Mouse (Mus musculus): ENCODE data around the gene Dpep1. TPM values are rescaled to one million over a fixed set of nuclear protein-coding genes. Genes with fewer than 3 reads are reported as not detected.

Dpep1 gene
- total RNA-seq, 1 experiment, result not detected

- TF ChIP-seq HCFC1 (IDR thresholded peaks at IDR 0.05; ENCODE audit: borderline replicate concordance, insufficient read depth, low read length), result no peak
- no peak for DNase-seq (ENCODE audit: low read depth, low spot score)
- Histone ChIP-seq H3K9ac (ENCODE audit: insufficient read depth, low read depth, low read length, poor library complexity, severe bottlenecking) (no peak overlapping the region), H3K9me3 (ENCODE audit: control insufficient read depth, insufficient read depth, low read depth, low read length) (peaks cover 2% of the 10 kb centered on the region; the same call in 1 of the 2 replicates), H3K4me1 (ENCODE audit: control insufficient read depth in 2 of 2, insufficient read depth in 2 of 2, low read length in 2 of 2, poor library complexity in 1 of 2) (no peaks in the 10 kb centered on the region), H3K27ac (ENCODE audit: insufficient read depth, low read depth, low read length, poor library complexity, severe bottlenecking) (no peak overlapping the region), H3K36me3 (ENCODE audit: control insufficient read depth, insufficient read depth, low read length, poor library complexity, severe bottlenecking) (no peaks in the 10 kb centered on the region), H3K4me3 (ENCODE audit: insufficient read depth in 1 of 2, low read depth in 1 of 2, low read length in 2 of 2, poor library complexity in 1 of 2, severe bottlenecking in 1 of 2) (no peak overlapping the region)
- in situ Hi-C loops (cut with MboI; ENCODE audit: low sequenced_read_pairs in 2 of 2, unreplicated experiment in 2 of 2), result no loop called here
These were observed 44.1 kb upstream of the Dpep1 start for GRCm38 (mm10) chr8:123141741-123142462.

GRCm38 (mm10) chr8:123145279-123145678, 40.8 kb upstream of the Dpep1 start:
- no peak for DNase-seq (ENCODE audit: low read depth, low spot score)
- H3K9ac ChIP-seq (ENCODE audit: insufficient read depth, low read depth, low read length, poor library complexity, severe bottlenecking), result no peak overlapping the region
- peaks cover 0 to 7% of the 10 kb centered on the region in 2 experiments; a peak in 1 of 4 replicates for H3K4me1 ChIP-seq (ENCODE audit: control insufficient read depth in 2 of 2, insufficient read depth in 2 of 2, low read length in 2 of 2, poor library complexity in 1 of 2)
- no peaks in the 10 kb centered on the region for H3K36me3 ChIP-seq (ENCODE audit: control insufficient read depth, insufficient read depth, low read length, poor library complexity, severe bottlenecking)
- H3K9me3 ChIP-seq (ENCODE audit: control insufficient read depth, insufficient read depth, low read depth, low read length), result peaks cover 2% of the 10 kb centered on the region; the same call in 1 of the 2 replicates
- no peak for TF ChIP-seq CHD2 (IDR thresholded peaks at IDR 0.05; ENCODE audit: low read depth, low read length)
- TF ChIP-seq ZC3H11A (IDR thresholded peaks at IDR 0.05; ENCODE audit: borderline replicate concordance, low read depth, low read length), result 0 out of 2 replicates have a peak, but pooled peaks have one; percentile 4
- in situ Hi-C loops (cut with MboI; ENCODE audit: low sequenced_read_pairs in 2 of 2, unreplicated experiment in 2 of 2), result no loop called here
- H3K27ac ChIP-seq (ENCODE audit: insufficient read depth, low read depth, low read length, poor library complexity, severe bottlenecking), result no peak overlapping the region
- no peak overlapping the region for H3K4me3 ChIP-seq (ENCODE audit: insufficient read depth in 1 of 2, low read depth in 1 of 2, low read length in 2 of 2, poor library complexity in 1 of 2, severe bottlenecking in 1 of 2)

- DNase-seq (ENCODE audit: low read depth, low spot score), result no peak
- Histone ChIP-seq H3K4me1 (ENCODE audit: control insufficient read depth in 2 of 2, insufficient read depth in 2 of 2, low read length in 2 of 2, poor library complexity in 1 of 2) (peaks cover 0 to 7% of the 10 kb centered on the region in 2 experiments; a peak in 1 of 4 replicates), H3K4me3 (ENCODE audit: insufficient read depth in 1 of 2, low read depth in 1 of 2, low read length in 2 of 2, poor library complexity in 1 of 2, severe bottlenecking in 1 of 2) (no peak overlapping the region), H3K9me3 (ENCODE audit: control insufficient read depth, insufficient read depth, low read depth, low read length) (no peaks in the 10 kb centered on the region), H3K27ac (ENCODE audit: insufficient read depth, low read depth, low read length, poor library complexity, severe bottlenecking) (no peak overlapping the region), H3K9ac (ENCODE audit: insufficient read depth, low read depth, low read length, poor library complexity, severe bottlenecking) (no peak overlapping the region), H3K36me3 (ENCODE audit: control insufficient read depth, insufficient read depth, low read length, poor library complexity, severe bottlenecking) (no peaks in the 10 kb centered on the region)
- in situ Hi-C loops (cut with MboI; ENCODE audit: low sequenced_read_pairs in 2 of 2, unreplicated experiment in 2 of 2), result no loop called here
- TF ChIP-seq ZNF384 (IDR thresholded peaks at IDR 0.05; ENCODE audit: low read depth, low read length) (no peak), MAFK (IDR thresholded peaks at IDR 0.05; ENCODE audit: insufficient read depth, low read depth, low read length) (no peak), HCFC1 (IDR thresholded peaks at IDR 0.05; ENCODE audit: borderline replicate concordance, insufficient read depth, low read length) (no peak), ZC3H11A (IDR thresholded peaks at IDR 0.05; ENCODE audit: borderline replicate concordance, low read depth, low read length) (no peak), CHD2 (IDR thresholded peaks at IDR 0.05; ENCODE audit: low read depth, low read length) (no peak)
These were observed 39.7 kb upstream of the Dpep1 start for GRCm38 (mm10) chr8:123146390-123146789.

GRCm38 (mm10) chr8:123150737-123151171, 35.3 kb upstream of the Dpep1 start:
- in situ Hi-C loops (cut with MboI; ENCODE audit: low sequenced_read_pairs in 2 of 2, unreplicated experiment in 2 of 2), result no loop called here
- no peak overlapping the region for H3K27ac ChIP-seq (ENCODE audit: insufficient read depth, low read depth, low read length, poor library complexity, severe bottlenecking)
- TF ChIP-seq MAFK (IDR thresholded peaks at IDR 0.05; ENCODE audit: insufficient read depth, low read depth, low read length) (no peak), CHD2 (IDR thresholded peaks at IDR 0.05; ENCODE audit: low read depth, low read length) (no peak), HCFC1 (IDR thresholded peaks at IDR 0.05; ENCODE audit: borderline replicate concordance, insufficient read depth, low read length) (no peak), ZNF384 (IDR thresholded peaks at IDR 0.05; ENCODE audit: low read depth, low read length) (no peak), ZC3H11A (IDR thresholded peaks at IDR 0.05; ENCODE audit: borderline replicate concordance, low read depth, low read length) (no peak)
- no peaks in the 10 kb centered on the region for H3K36me3 ChIP-seq (ENCODE audit: control insufficient read depth, insufficient read depth, low read length, poor library complexity, severe bottlenecking)
- no peak overlapping the region for H3K4me3 ChIP-seq (ENCODE audit: insufficient read depth in 1 of 2, low read depth in 1 of 2, low read length in 2 of 2, poor library complexity in 1 of 2, severe bottlenecking in 1 of 2)
- no peak for DNase-seq (ENCODE audit: low read depth, low spot score)
- H3K4me1 ChIP-seq (ENCODE audit: control insufficient read depth in 2 of 2, insufficient read depth in 2 of 2, low read length in 2 of 2, poor library complexity in 1 of 2), result peaks cover 0 to 7% of the 10 kb centered on the region in 2 experiments; a peak in 1 of 4 replicates
- H3K9ac ChIP-seq (ENCODE audit: insufficient read depth, low read depth, low read length, poor library complexity, severe bottlenecking), result no peak overlapping the region
- no peaks in the 10 kb centered on the region for H3K9me3 ChIP-seq (ENCODE audit: control insufficient read depth, insufficient read depth, low read depth, low read length)

- no peak for TF ChIP-seq ZNF384 (IDR thresholded peaks at IDR 0.05; ENCODE audit: low read depth, low read length)
- no peak for TF ChIP-seq ZC3H11A (IDR thresholded peaks at IDR 0.05; ENCODE audit: borderline replicate concordance, low read depth, low read length)
- no peak for TF ChIP-seq HCFC1 (IDR thresholded peaks at IDR 0.05; ENCODE audit: borderline replicate concordance, insufficient read depth, low read length)
- TF ChIP-seq MAFK (IDR thresholded peaks at IDR 0.05; ENCODE audit: insufficient read depth, low read depth, low read length), result no peak
- DNase-seq (ENCODE audit: low read depth, low spot score), result no peak
- Histone ChIP-seq H3K36me3 (ENCODE audit: control insufficient read depth, insufficient read depth, low read length, poor library complexity, severe bottlenecking) (no peaks in the 10 kb centered on the region), H3K4me3 (ENCODE audit: insufficient read depth in 1 of 2, low read depth in 1 of 2, low read length in 2 of 2, poor library complexity in 1 of 2, severe bottlenecking in 1 of 2) (no peak overlapping the region), H3K27ac (ENCODE audit: insufficient read depth, low read depth, low read length, poor library complexity, severe bottlenecking) (no peak overlapping the region), H3K9ac (ENCODE audit: insufficient read depth, low read depth, low read length, poor library complexity, severe bottlenecking) (no peak overlapping the region), H3K4me1 (ENCODE audit: control insufficient read depth in 2 of 2, insufficient read depth in 2 of 2, low read length in 2 of 2, poor library complexity in 1 of 2) (peaks cover 0 to 7% of the 10 kb centered on the region in 2 experiments; a peak in 1 of 4 replicates), H3K9me3 (ENCODE audit: control insufficient read depth, insufficient read depth, low read depth, low read length) (no peaks in the 10 kb centered on the region)
- in situ Hi-C loops (cut with MboI; ENCODE audit: low sequenced_read_pairs in 2 of 2, unreplicated experiment in 2 of 2), result no loop called here
These were observed 30.9 kb upstream of the Dpep1 start for GRCm38 (mm10) chr8:123155177-123155576.

All from ES-E14 (cell line).